Mouse (Mus musculus): ENCODE measurements around the gene Arhgap31. TPM values are rescaled to one million over a fixed set of nuclear protein-coding genes. Genes with fewer than 3 reads are reported as not detected.

The Arhgap31 gene
- 1.0 and 1.4 TPM in 2 replicates for polyA plus RNA-seq (2012; rRNA removed)

GRCm38 (mm10) chr16:38712581-38713403 lies at the start of gene Arhgap31:
Gene Arhgap31 (minus strand): TSS chr16:38713274.

GRCm38 (mm10) chr16:38742113-38742658 lies 29.1 kb upstream of the Arhgap31 start, which contains the start of gene B4galt4:
Gene B4galt4 (plus strand): TSS chr16:38742264.

GRCm38 (mm10) chr16:38558221-38558748 lies 154.8 kb downstream of the Arhgap31 start, which contains the start of gene Tmem39a:
Gene Tmem39a (plus strand): TSS chr16:38558698.

GRCm38 (mm10) chr16:38549479-38550396 lies 163.3 kb downstream of the Arhgap31 start, which contains the start of gene Poglut1:
Gene Poglut1 (minus strand): TSS chr16:38550258.

Other genes starting within 250 kb of the Arhgap31 start
- 16.2 and 41.3 TPM in 2 replicates for gene Timmdc1, start 190.6 kb downstream of the Arhgap31 start, polyA plus RNA-seq (2012; rRNA removed)
- gene Poglut1, start 163.0 kb downstream of the Arhgap31 start, polyA plus RNA-seq (2012; rRNA removed): 4.5 and 5.1 TPM in 2 replicates
- 17.3 and 23.3 TPM in 2 replicates for gene Tmem39a, start 154.6 kb downstream of the Arhgap31 start, polyA plus RNA-seq (2012; rRNA removed)
- 1.3 and 2.7 TPM in 2 replicates for gene B4galt4, start 29.0 kb upstream of the Arhgap31 start, polyA plus RNA-seq (2012; rRNA removed)
- gene Upk1b, start 87.1 kb upstream of the Arhgap31 start, polyA plus RNA-seq (2012; rRNA removed): 0.51 and 0.83 TPM in 2 replicates
- gene 4930435E12Rik, start 115.5 kb upstream of the Arhgap31 start, polyA plus RNA-seq (2012; rRNA removed): not detected in 2 replicates
- gene Igsf11, start 179.4 kb upstream of the Arhgap31 start, polyA plus RNA-seq (2012; rRNA removed): 0.35 and 0.70 TPM in 2 replicates

Measured in stomach, adult 2 months (tissue).